Mouse (Mus musculus) cortical plate, adult 2 months (tissue): Measurements from ENCODE around the gene Plekhg4. TPM values are rescaled to one million over a fixed set of nuclear protein-coding genes. Genes with fewer than 3 reads are reported as not detected.

ENCODE experiments used
- H3K27ac ChIP-seq: fragments of 200-500 bp; 2 replicates; pipeline ENCODE4 v1.5.1; 2012; ENCODE audit warnings: low read length, control low read depth, inconsistent platforms; ENCODE audit not compliant: insufficient read depth
- H3K4me1 ChIP-seq: fragments of 200-500 bp; 2 replicates; pipeline ENCODE4 v1.6.1; 2011; ENCODE audit warnings: low read length; ENCODE audit not compliant: control insufficient read depth, insufficient read depth
- H3K4me3 ChIP-seq: fragments of 200-500 bp; 2 replicates; pipeline ENCODE4 v1.5.1; 2011; ENCODE audit warnings: mild to moderate bottlenecking, low read length, control low read depth; ENCODE audit not compliant: insufficient read depth
- CTCF ChIP-seq: fragments of 200-500 bp; IDR thresholded peaks from 2 replicates; pipeline ENCODE4 v1.5.1; 2011; ENCODE audit warnings: mild to moderate bottlenecking, control low read depth, low read length; ENCODE audit not compliant: insufficient read depth; ENCODE audit errors: extremely low read depth
- POLR2A ChIP-seq: fragments of 200-500 bp; IDR thresholded peaks from 2 replicates; pipeline ENCODE4 v1.6.1; 2011; ENCODE audit warnings: mild to moderate bottlenecking, low read length, control low read depth; ENCODE audit not compliant: insufficient read depth; ENCODE audit errors: extremely low read depth
- polyA plus RNA-seq: library from polyadenylated mRNA; depleted of rRNA; stranded (reverse); fragments of >200 nt; gene quantifications from 2 replicates; pipeline ENCODE4 v1.2.3, GENCODE M21; 2012

Gene Plekhg4
- polyA plus RNA-seq, 1 experiment, result 3.2 TPM

DNA sequence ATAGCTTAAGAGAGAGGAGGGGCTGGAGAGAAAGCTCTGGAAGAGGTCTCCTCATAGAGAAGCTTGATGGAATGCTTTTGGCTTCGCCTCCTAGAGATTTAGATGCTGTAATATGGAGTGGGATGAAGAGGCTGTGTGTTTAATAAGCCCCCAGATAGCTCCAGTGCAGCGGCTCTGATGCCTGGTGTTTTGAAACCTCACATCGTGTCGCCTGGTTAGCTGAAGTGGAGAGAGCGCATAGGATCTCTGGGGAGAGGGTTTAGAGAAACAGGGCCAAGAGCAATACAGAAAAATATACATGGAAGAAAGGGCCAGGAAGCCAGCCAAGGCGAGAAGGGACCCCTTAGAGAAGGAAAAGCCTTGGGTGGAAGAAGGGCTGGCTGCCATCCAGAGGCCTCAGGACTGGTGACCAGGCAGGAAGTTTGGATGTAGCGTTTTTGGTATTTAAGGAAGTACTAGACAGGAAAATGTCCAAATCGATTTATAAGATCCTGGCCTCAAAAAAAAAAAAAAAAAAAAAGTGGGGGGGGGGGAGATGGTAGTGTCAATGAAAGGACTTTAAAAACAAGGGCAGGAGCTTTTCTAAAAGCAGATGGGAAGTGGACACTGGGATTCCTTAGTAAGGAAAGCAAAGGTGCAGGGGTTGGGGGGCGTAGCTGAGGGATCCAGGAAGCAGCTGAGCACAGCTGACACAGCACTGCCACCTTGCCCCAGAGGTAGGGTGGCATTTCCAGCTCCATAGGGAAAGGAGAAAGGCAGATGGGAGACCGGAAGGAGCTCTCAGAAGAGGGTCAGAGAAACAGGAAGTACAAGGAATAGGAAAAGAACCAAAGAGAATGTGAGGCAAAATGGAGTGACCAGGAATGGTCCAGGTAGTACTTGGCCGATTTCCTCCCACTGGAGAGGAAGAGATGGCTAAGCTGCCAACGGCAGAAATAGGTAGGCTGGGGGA, 11.0 kb upstream of the Plekhg4 start:
- TF ChIP-seq CTCF (no peak), POLR2A (no peak)
- H3K27ac ChIP-seq, result no peak overlapping the region
- no peaks in the 10 kb centered on the region for H3K4me1 ChIP-seq
- H3K4me3 ChIP-seq, result no peak overlapping the region

DNA sequence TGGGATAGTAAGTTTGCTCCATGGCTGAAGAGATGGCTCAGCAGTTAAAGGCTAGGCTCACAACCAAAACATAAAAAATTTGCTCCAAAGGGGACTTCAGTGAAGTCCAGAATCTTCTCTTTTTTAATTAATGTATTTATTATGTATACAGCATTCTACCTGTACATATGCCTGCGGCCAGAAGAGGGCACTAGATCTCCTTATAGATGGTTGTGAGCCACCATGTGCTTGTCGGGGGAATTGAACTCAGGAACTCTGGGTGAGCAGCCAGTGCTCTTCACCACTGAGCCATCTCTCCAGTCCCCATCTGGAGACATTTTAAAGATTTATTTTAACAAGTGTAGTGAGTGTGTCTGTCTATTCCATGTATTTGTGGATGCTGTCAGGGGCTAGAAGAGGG, 6.0 kb upstream of the Plekhg4 start:
- Histone ChIP-seq H3K4me1 (no peaks in the 10 kb centered on the region), H3K4me3 (no peak overlapping the region), H3K27ac (no peak overlapping the region)
- TF ChIP-seq CTCF (peak; percentile 18; the same call in 1 of the 2 replicates), POLR2A (no peak)

DNA sequence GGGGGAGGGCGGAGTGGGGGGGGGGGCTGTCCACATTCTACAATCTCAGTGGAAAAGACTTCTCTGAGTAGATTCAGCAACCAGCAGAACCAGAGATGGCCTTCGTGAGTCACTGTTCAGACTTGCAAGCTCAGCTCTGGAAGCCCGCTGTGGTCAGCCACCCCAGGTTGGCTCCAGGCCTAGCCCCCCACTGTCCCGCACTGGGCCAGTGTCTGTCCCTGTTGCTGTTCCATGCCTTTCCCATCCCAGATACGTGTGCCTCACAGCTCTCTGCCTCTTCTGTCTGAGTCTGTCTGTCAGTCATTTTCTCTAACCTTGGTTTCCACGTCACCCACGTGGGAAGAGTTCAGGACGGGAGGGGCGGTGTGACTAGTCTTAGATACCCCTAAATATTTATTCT, 601 bp upstream of the Plekhg4 start:
- H3K27ac ChIP-seq, result no peak overlapping the region
- H3K4me3 ChIP-seq, result no peak overlapping the region
- no peaks in the 10 kb centered on the region for H3K4me1 ChIP-seq
- TF ChIP-seq POLR2A, result no peak
- no peak for TF ChIP-seq CTCF

DNA sequence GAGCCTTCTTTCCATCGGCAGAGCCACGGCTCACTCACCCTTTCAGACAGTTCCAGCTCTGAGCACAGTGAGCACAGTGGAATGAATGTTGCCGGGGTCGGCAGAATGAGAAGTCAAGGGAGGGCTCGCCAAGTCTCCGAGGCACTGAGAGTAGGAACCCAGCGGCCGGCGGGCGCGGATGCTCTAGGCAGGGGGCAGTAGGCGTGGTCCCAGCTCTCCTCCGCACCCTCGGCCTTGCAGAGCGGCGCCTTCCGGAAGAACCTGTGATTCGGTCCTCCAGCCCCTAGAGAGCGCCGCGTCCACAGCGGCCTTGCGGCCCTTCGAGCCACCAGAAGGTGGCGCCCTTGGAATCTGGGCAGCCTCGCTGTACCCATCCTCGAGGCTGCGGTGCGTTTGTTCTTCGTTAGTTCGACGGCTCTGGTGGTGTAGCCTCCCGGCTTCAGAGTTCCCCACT, 1.5 kb downstream of the Plekhg4 start:
- no peak overlapping the region for H3K27ac ChIP-seq
- no peaks in the 10 kb centered on the region for H3K4me1 ChIP-seq
- H3K4me3 ChIP-seq, result no peak overlapping the region
- TF ChIP-seq POLR2A, result no peak
- TF ChIP-seq CTCF, result peak; percentile 29; the same call in 1 of the 2 replicates

DNA sequence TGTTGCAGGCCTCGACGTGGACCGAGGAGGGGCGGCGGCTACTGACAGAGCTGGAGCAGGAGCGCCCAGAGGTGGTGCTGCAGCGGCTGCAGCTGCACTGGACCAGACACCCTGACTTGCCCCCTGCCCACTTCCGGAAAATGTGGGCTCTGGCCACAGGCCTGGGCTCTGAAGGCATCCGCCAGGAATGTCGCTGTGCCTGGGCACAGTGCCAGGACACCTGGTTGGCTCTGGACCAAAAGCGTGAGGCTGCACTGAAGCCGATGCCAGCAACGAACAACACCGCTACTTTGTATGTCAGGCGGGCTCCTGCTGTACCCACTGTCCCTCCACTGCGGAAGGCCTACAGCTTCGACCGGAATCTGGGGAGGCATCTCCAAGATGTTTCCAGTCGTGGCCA, 5.6 kb downstream of the Plekhg4 start:
- Histone ChIP-seq H3K4me3 (no peak overlapping the region), H3K4me1 (no peaks in the 10 kb centered on the region), H3K27ac (no peak overlapping the region)
- no peak for TF ChIP-seq CTCF
- TF ChIP-seq POLR2A, result no peak

DNA sequence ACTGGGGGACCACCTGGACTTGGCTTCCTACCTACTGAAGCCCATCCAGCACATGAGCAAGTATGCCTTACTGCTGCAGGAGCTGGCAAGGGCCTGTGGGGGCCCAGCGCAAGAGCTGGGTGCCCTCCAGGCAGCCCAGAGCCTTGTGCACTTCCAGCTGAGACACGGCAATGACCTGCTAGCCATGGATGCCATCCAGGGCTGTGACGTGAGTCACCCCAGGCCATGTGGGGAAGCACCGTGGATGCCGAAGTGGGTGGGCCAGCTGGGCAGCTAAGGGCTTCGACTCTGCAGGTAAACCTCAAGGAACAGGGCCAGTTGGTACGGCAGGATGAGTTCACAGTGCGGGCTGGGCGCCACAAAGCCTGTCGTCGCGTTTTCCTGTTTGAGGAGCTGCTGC, 7.2 kb downstream of the Plekhg4 start:
- H3K27ac ChIP-seq, result no peak overlapping the region
- no peak overlapping the region for H3K4me3 ChIP-seq
- TF ChIP-seq POLR2A, result no peak
- no peak for TF ChIP-seq CTCF
- H3K4me1 ChIP-seq, result no peaks in the 10 kb centered on the region

DNA sequence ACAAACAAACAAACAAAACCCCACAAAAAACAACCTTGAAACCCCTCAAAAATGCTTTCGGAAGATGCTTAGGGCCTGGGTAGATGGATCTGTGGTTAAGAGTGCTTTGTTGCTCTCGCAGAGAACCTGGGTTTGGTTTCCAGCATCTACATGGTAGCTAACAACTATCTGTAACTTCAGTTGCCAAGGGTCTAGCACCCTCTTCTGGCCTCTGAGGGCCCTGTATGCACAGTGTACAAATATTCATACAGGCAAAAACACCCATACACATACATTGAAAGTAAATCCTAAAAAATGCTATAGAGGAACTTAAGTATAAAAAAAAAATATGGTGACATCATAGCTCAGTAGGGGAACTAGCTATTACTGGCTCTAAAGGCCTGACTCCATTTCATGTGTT, 11.0 kb downstream of the Plekhg4 start:
- Histone ChIP-seq H3K27ac (no peak overlapping the region), H3K4me1 (no peaks in the 10 kb centered on the region), H3K4me3 (no peak overlapping the region)
- TF ChIP-seq CTCF, result no peak
- TF ChIP-seq POLR2A, result no peak

DNA sequence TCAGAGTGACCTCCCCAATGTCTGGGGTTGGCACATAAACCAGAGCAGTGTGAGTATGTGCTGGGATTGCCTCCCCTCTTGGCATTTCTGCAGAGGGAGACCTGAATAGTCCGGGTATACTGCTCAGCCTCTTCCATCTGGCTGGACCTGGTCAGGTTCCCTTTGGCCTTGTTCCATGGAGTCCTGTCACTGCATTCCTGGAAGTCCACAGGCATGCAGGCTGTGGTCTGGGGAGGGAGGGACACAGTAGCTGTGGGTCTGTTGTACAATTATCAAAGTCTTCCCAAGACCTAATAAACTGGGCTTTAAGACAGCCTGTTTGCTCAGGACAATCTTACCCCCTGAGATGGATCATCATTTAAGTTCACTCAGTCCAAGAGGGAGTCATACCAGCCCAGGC, 14.1 kb downstream of the Plekhg4 start:
- H3K27ac ChIP-seq, result no peak overlapping the region
- no peaks in the 10 kb centered on the region for H3K4me1 ChIP-seq
- H3K4me3 ChIP-seq, result no peak overlapping the region
- TF ChIP-seq POLR2A, result no peak
- no peak for TF ChIP-seq CTCF

DNA sequence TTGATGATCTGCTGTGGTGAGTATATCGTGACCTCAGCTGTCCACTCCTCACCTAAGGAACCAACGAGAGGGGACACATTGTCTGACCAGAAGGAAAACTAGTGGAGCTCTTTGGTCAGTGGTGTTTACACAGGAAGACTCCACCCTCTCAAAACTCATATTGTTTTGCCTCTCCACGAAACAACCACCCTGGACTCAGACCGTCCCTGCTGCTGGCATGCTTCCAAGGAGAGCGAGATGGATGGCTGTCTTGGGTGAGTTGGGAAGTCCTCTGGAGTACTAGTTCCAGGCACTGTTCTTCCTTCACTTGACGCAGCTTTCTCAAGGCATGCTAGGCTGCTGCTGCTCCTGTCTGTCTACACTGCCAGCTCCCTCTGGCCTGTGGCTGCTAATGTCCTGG, 16.0 kb downstream of the Plekhg4 start:
- no peak overlapping the region for H3K4me3 ChIP-seq
- no peaks in the 10 kb centered on the region for H3K4me1 ChIP-seq
- no peak overlapping the region for H3K27ac ChIP-seq
- no peak for TF ChIP-seq POLR2A
- TF ChIP-seq CTCF, result no peak

DNA sequence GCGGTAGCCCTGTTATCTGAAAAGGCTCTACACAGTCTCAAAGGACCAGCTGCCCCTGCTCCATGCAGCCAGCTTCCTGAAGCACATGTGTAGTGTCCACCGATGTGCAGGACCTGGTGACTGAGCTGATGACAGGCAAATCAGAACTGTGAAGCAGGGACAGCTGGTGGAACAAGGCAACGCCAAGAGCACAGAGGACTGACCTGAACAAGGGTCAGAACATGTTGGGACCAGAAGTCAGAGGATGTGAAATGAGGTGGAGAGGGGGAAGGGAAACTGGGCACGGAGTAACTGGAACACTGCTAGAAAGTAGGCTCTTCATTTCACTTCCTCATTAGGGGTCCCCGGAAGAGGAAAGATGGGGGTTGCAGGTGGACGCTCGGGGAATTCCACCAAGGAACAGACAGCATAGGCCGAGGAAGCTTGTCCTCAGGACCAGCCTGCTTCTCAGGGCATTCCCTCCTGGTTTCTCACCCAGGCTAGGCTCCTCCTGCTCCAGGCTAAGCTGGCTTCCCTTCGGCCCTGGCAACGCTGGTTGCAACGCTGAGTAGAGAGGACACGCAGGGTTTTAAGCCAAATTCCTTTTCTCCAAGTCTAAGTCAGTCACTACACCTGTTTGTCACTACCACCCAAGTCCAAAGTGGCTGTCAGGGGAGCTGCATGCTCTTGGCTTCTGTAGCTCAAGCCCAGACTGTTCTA, 20.2 kb downstream of the Plekhg4 start:
- H3K27ac ChIP-seq, result no peak overlapping the region
- TF ChIP-seq CTCF, result no peak
- TF ChIP-seq POLR2A, result no peak
- H3K4me3 ChIP-seq, result no peak overlapping the region
- no peaks in the 10 kb centered on the region; the same call in 1 of the 2 replicates for H3K4me1 ChIP-seq
